8 mouse cellular contexts compared by ENCODE assay signal in the genomic region with DNA sequence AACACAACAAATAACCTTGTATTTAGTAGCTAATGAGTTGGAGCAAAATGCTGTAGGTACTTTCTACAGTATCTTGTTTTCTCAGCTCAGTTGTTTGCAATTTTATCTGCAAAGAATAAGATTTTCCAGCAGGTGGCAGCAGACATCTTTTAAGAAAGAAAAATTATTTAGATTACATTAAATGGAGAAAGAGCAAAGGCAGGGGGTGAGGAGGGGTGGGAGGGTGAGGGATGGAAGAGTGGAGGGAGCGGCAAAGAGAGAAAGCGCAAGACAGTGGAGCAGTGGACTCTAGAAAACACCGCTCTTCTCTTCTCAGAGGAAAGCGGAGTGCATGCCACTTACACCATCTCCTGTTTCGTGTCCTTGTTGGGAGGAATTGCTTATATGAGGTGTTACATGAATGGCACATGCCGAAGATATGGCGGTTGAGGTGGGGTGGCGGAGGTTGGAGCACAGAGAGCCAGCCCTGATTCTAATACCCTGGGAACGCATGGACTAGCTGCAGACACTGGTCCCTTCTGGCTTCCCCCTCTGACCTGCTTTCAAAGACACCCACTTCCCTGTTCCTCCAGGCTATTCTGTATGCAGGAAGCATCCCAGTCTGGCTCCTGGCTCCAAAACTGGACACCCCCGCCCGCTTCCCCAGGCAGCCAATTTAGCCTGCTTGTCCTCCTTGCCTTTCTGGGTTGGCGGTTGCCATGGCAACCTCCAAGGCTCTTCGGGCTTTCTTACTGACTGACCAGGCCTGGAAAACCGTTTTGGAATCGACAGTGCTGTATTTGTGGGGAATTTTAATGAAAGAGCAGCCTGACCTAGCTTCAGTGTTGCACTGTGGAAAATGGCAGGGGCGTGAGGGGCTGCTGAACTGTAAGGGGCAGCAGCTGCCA.
DNase-seq lines count a peak whose midpoint lies in the region; ATAC-seq and TF ChIP-seq lines count a peak whose summit lies in the region.

No protein-coding gene starts in this region.

- H3K9me3 ChIP-seq in hindbrain, postnatal 0 days (ENCODE audit: low read length): no peaks in the 10 kb centered on the region
- no peaks in the 10 kb centered on the region for H3K9me3 ChIP-seq in neural tube, embryonic 11.5 days (ENCODE audit: control insufficient read depth, low read length)

- peak; percentile 94 for DNase-seq in heart, adult 11 months
- DNase-seq in heart, adult 8-10 months (ENCODE audit: low spot score): no peak
- peak; percentile 83 to 84 for DNase-seq in cerebellum, postnatal 36 days
- DNase-seq in gastrocnemius, adult 2 months: peak; percentile 66
- DNase-seq in hindbrain, postnatal 0 days (ENCODE audit: low spot score): peak; percentile 97
- DNase-seq in left cerebral cortex, postnatal 36 days (ENCODE audit: low spot score in 2 of 2): peak; percentile 89 to 90
- DNase-seq in neural tube, embryonic 11.5 days (ENCODE audit: low spot score): peak; percentile 93
- DNase-seq in B cell, adult 2 months: no peak

- H3K36me3 ChIP-seq in hindbrain, postnatal 0 days (ENCODE audit: insufficient read depth, low read length): no peaks in the 10 kb centered on the region
- H3K36me3 ChIP-seq in neural tube, embryonic 11.5 days (ENCODE audit: control insufficient read depth, insufficient read depth, low read length): no peaks in the 10 kb centered on the region

- peak overlapping the region; percentile 50 for H3K4me2 ChIP-seq in hindbrain, postnatal 0 days (ENCODE audit: low read depth, low read length)
- H3K4me2 ChIP-seq in neural tube, embryonic 11.5 days (ENCODE audit: low read depth): peak overlapping the region; percentile 56

- intact Hi-C loops in gastrocnemius, adult 2 months (cut with DNase I): no loop called here
- intact Hi-C loops in left cerebral cortex, postnatal 36 days (cut with DNase I): loop anchor here (5.0 kb wide), 1 partner anchor 711 kb away; a partner anchor contains a TSS

- peak overlapping the region; percentile 60 for H3K4me3 ChIP-seq in gastrocnemius, adult 2 months
- H3K4me3 ChIP-seq in hindbrain, postnatal 0 days (ENCODE audit: low read length): peak overlapping the region; percentile 23
- peak overlapping the region; percentile 34 for H3K4me3 ChIP-seq in neural tube, embryonic 11.5 days (ENCODE audit: low read depth, low read length)

- TF ChIP-seq CTCF in gastrocnemius, adult 2 months (IDR thresholded peaks at IDR 0.05): peak; percentile 52
- peak; percentile 60 for TF ChIP-seq CTCF in hindbrain, postnatal 0 days (IDR thresholded peaks at IDR 0.05; ENCODE audit: low read depth)

- no peaks in the 10 kb centered on the region for H3K27me3 ChIP-seq in hindbrain, postnatal 0 days (ENCODE audit: insufficient read depth, low read length)
- H3K27me3 ChIP-seq in neural tube, embryonic 11.5 days (ENCODE audit: control insufficient read depth, insufficient read depth, low read length): no peaks in the 10 kb centered on the region

- ATAC-seq in hindbrain, postnatal 0 days: peak; percentile 96
- ATAC-seq in neural tube, embryonic 11.5 days (ENCODE audit: insufficient read depth, low FRiP score, low TSS enrichment): peak; percentile 92

- H3K4me1 ChIP-seq in hindbrain, postnatal 0 days (ENCODE audit: insufficient read depth, low read length): peaks cover 8% of the 10 kb centered on the region; the same call in 1 of the 2 replicates
- 0 out of 2 replicates have a peak, but pooled peaks cover 3% of the 10 kb centered on the region for H3K4me1 ChIP-seq in neural tube, embryonic 11.5 days (ENCODE audit: control insufficient read depth, insufficient read depth, low read length)

- H3K27ac ChIP-seq in gastrocnemius, adult 2 months: peak overlapping the region; percentile 68
- peak overlapping the region; percentile 90 for H3K27ac ChIP-seq in hindbrain, postnatal 0 days
- H3K27ac ChIP-seq in neural tube, embryonic 11.5 days (ENCODE audit: low read depth, low read length): peak overlapping the region; percentile 97

- WGBS in hindbrain, postnatal 0 days: 4% methylated on average over 16 of the region's 16 CpGs
- 17% methylated on average over 16 of the region's 16 CpGs for WGBS in neural tube, embryonic 11.5 days

- peak overlapping the region; percentile 48 for H3K9ac ChIP-seq in hindbrain, postnatal 0 days (replicated peaks; ENCODE audit: low read length)
- peak overlapping the region; percentile 61 for H3K9ac ChIP-seq in neural tube, embryonic 11.5 days (ENCODE audit: low read length)

Comparison
In these comparisons a context has a peak if more than half of its experiments do, and no peak if none do; other contexts are left out.
1. DNase-seq: peak in heart, adult 11 months (single experiment), cerebellum, postnatal 36 days (2 of 2), gastrocnemius, adult 2 months (single experiment), hindbrain, postnatal 0 days (single experiment), left cerebral cortex, postnatal 36 days (2 of 2) and neural tube, embryonic 11.5 days (single experiment); none in heart, adult 8-10 months (single experiment) and B cell, adult 2 months (0 of 2).
2. Peak in every context shown above with its lines, with median percentiles within 50 percentile points of each other: H3K27ac ChIP-seq and H3K4me3 ChIP-seq.